Mouse (Mus musculus): ENCODE data around the gene Gpr180.

- TF ChIP-seq POLR2A (IDR thresholded peaks at IDR 0.05; ENCODE audit: low read depth, low read length), result no peak
- TF ChIP-seq CTCF (IDR thresholded peaks at IDR 0.05; ENCODE audit: extremely low read depth, insufficient read depth, insufficient read length, insufficient replicate concordance), result no peak
Observed at GRCm38 (mm10) chr14:118175071-118175693, 38.2 kb downstream of the Gpr180 start.
